Mouse (Mus musculus): ENCODE measurements around the gene Amph. TPM values are rescaled to one million over a fixed set of nuclear protein-coding genes. Genes with fewer than 3 reads are reported as not detected.
A peak's percentile ranks its signal among the peaks of the same experiment; 100 is the strongest.

Gene Amph
- polyA plus RNA-seq, 1 experiment: not detected

- Histone ChIP-seq H3K36me3 (ENCODE audit: control insufficient read depth, insufficient read depth) (no peaks in the 10 kb centered on the region), H3K4me3 (ENCODE audit: insufficient read depth, poor library complexity, severe bottlenecking) (no peak overlapping the region), H3ac (ENCODE audit: control insufficient read depth, insufficient read length, low read depth) (no peak overlapping the region), H3K79me3 (ENCODE audit: low read depth) (no peaks in the 10 kb centered on the region), H3K27me3 (ENCODE audit: control insufficient read depth, insufficient read depth, insufficient read length) (peaks cover 9% of the 10 kb centered on the region), H3K79me2 (ENCODE audit: control insufficient read depth, insufficient read depth) (no peaks in the 10 kb centered on the region)
- no peak for TF ChIP-seq CTCF (IDR thresholded peaks at IDR 0.05; ENCODE audit: control insufficient read depth, insufficient read depth, insufficient read length)
- no peak for TF ChIP-seq MYOD1 (IDR thresholded peaks at IDR 0.05; ENCODE audit: control insufficient read depth, insufficient read length, low read depth)
- no peak for TF ChIP-seq MYOG (IDR thresholded peaks at IDR 0.05; ENCODE audit: control insufficient read depth, extremely low read depth, insufficient read length)
- TF ChIP-seq CEBPB (IDR thresholded peaks at IDR 0.05; ENCODE audit: low read depth): no peak
- no peak for TF ChIP-seq FOSL1 (IDR thresholded peaks at IDR 0.05; ENCODE audit: insufficient read depth, low read length, poor library complexity, severe bottlenecking)
- no peak for TF ChIP-seq USF1 (IDR thresholded peaks at IDR 0.05; ENCODE audit: low read depth)
- TF ChIP-seq MAX (IDR thresholded peaks at IDR 0.05): no peak
Measured at GRCm38 (mm10) chr13:19161111-19161510, 213.1 kb downstream of the Amph start.

GRCm38 (mm10) chr13:19162120-19162519, 214.1 kb downstream of the Amph start:
- Histone ChIP-seq H3ac (ENCODE audit: control insufficient read depth, insufficient read length, low read depth) (no peak overlapping the region), H3K27me3 (ENCODE audit: control insufficient read depth, insufficient read depth, insufficient read length) (peaks cover 9% of the 10 kb centered on the region), H3K36me3 (ENCODE audit: control insufficient read depth, insufficient read depth) (no peaks in the 10 kb centered on the region), H3K79me2 (ENCODE audit: control insufficient read depth, insufficient read depth) (no peaks in the 10 kb centered on the region), H3K4me3 (ENCODE audit: insufficient read depth, poor library complexity, severe bottlenecking) (no peak overlapping the region), H3K79me3 (ENCODE audit: low read depth) (no peaks in the 10 kb centered on the region)
- TF ChIP-seq MAX (IDR thresholded peaks at IDR 0.05) (no peak), USF1 (IDR thresholded peaks at IDR 0.05; ENCODE audit: low read depth) (no peak), MYOG (IDR thresholded peaks at IDR 0.05; ENCODE audit: control insufficient read depth, extremely low read depth, insufficient read length) (no peak), MYOD1 (IDR thresholded peaks at IDR 0.05; ENCODE audit: control insufficient read depth, insufficient read length, low read depth) (no peak), CEBPB (IDR thresholded peaks at IDR 0.05; ENCODE audit: low read depth) (no peak), CTCF (IDR thresholded peaks at IDR 0.05; ENCODE audit: control insufficient read depth, insufficient read depth, insufficient read length) (no peak), FOSL1 (IDR thresholded peaks at IDR 0.05; ENCODE audit: insufficient read depth, low read length, poor library complexity, severe bottlenecking) (no peak)

GRCm38 (mm10) chr13:19177662-19178259, 229.8 kb downstream of the Amph start:
- H3ac ChIP-seq (ENCODE audit: control insufficient read depth, insufficient read length, low read depth): no peak overlapping the region
- no peak overlapping the region for H3K4me3 ChIP-seq (ENCODE audit: insufficient read depth, poor library complexity, severe bottlenecking)
- H3K79me2 ChIP-seq (ENCODE audit: control insufficient read depth, insufficient read depth): no peaks in the 10 kb centered on the region
- no peaks in the 10 kb centered on the region for H3K36me3 ChIP-seq (ENCODE audit: control insufficient read depth, insufficient read depth)
- TF ChIP-seq MYOG (IDR thresholded peaks at IDR 0.05; ENCODE audit: control insufficient read depth, extremely low read depth, insufficient read length): no peak
- TF ChIP-seq MYOD1 (IDR thresholded peaks at IDR 0.05; ENCODE audit: control insufficient read depth, insufficient read length, low read depth): no peak
- no peak for TF ChIP-seq FOSL1 (IDR thresholded peaks at IDR 0.05; ENCODE audit: insufficient read depth, low read length, poor library complexity, severe bottlenecking)
- no peak for TF ChIP-seq MAX (IDR thresholded peaks at IDR 0.05)
- TF ChIP-seq CTCF (IDR thresholded peaks at IDR 0.05; ENCODE audit: control insufficient read depth, insufficient read depth, insufficient read length): peak; percentile 4
- TF ChIP-seq USF1 (IDR thresholded peaks at IDR 0.05; ENCODE audit: low read depth): no peak
- no peak for TF ChIP-seq CEBPB (IDR thresholded peaks at IDR 0.05; ENCODE audit: low read depth)
- no peaks in the 10 kb centered on the region for H3K27me3 ChIP-seq (ENCODE audit: control insufficient read depth, insufficient read depth, insufficient read length)
- H3K79me3 ChIP-seq (ENCODE audit: low read depth): no peaks in the 10 kb centered on the region

- no peaks in the 10 kb centered on the region for H3K79me3 ChIP-seq (ENCODE audit: low read depth)
- no peaks in the 10 kb centered on the region for H3K79me2 ChIP-seq (ENCODE audit: control insufficient read depth, insufficient read depth)
- H3K4me3 ChIP-seq (ENCODE audit: insufficient read depth, poor library complexity, severe bottlenecking): no peak overlapping the region
- no peak for TF ChIP-seq CTCF (IDR thresholded peaks at IDR 0.05; ENCODE audit: control insufficient read depth, insufficient read depth, insufficient read length)
- TF ChIP-seq MYOD1 (IDR thresholded peaks at IDR 0.05; ENCODE audit: control insufficient read depth, insufficient read length, low read depth): no peak
- TF ChIP-seq CEBPB (IDR thresholded peaks at IDR 0.05; ENCODE audit: low read depth): no peak
- TF ChIP-seq MAX (IDR thresholded peaks at IDR 0.05): no peak
- no peak for TF ChIP-seq MYOG (IDR thresholded peaks at IDR 0.05; ENCODE audit: control insufficient read depth, extremely low read depth, insufficient read length)
- TF ChIP-seq FOSL1 (IDR thresholded peaks at IDR 0.05; ENCODE audit: insufficient read depth, low read length, poor library complexity, severe bottlenecking): no peak
- no peak for TF ChIP-seq USF1 (IDR thresholded peaks at IDR 0.05; ENCODE audit: low read depth)
- no peaks in the 10 kb centered on the region for H3K27me3 ChIP-seq (ENCODE audit: control insufficient read depth, insufficient read depth, insufficient read length)
- H3K36me3 ChIP-seq (ENCODE audit: control insufficient read depth, insufficient read depth): no peaks in the 10 kb centered on the region
- H3ac ChIP-seq (ENCODE audit: control insufficient read depth, insufficient read length, low read depth): no peak overlapping the region
Measured at GRCm38 (mm10) chr13:19178351-19178750, 230.3 kb downstream of the Amph start.

- H3ac ChIP-seq (ENCODE audit: control insufficient read depth, insufficient read length, low read depth): no peak overlapping the region
- H3K4me3 ChIP-seq (ENCODE audit: insufficient read depth, poor library complexity, severe bottlenecking): no peak overlapping the region
- H3K79me2 ChIP-seq (ENCODE audit: control insufficient read depth, insufficient read depth): no peaks in the 10 kb centered on the region
- no peaks in the 10 kb centered on the region for H3K27me3 ChIP-seq (ENCODE audit: control insufficient read depth, insufficient read depth, insufficient read length)
- TF ChIP-seq MYOG (IDR thresholded peaks at IDR 0.05; ENCODE audit: control insufficient read depth, extremely low read depth, insufficient read length) (no peak), MAX (IDR thresholded peaks at IDR 0.05) (no peak), CEBPB (IDR thresholded peaks at IDR 0.05; ENCODE audit: low read depth) (no peak), USF1 (IDR thresholded peaks at IDR 0.05; ENCODE audit: low read depth) (no peak), MYOD1 (IDR thresholded peaks at IDR 0.05; ENCODE audit: control insufficient read depth, insufficient read length, low read depth) (no peak), CTCF (IDR thresholded peaks at IDR 0.05; ENCODE audit: control insufficient read depth, insufficient read depth, insufficient read length) (no peak), FOSL1 (IDR thresholded peaks at IDR 0.05; ENCODE audit: insufficient read depth, low read length, poor library complexity, severe bottlenecking) (no peak)
- H3K36me3 ChIP-seq (ENCODE audit: control insufficient read depth, insufficient read depth): no peaks in the 10 kb centered on the region
- no peaks in the 10 kb centered on the region for H3K79me3 ChIP-seq (ENCODE audit: low read depth)
Measured at GRCm38 (mm10) chr13:19182259-19182658, 234.3 kb downstream of the Amph start.
